Comparison of ENCODE assay signal across 15 mouse cellular contexts in genomic region chr12:82366754-82367153, GRCm38 (mm10).
"Had no signal": no experiment of that assay in that cellular context is flagged by ENCODE, and none has a peak within 500 bp of the region (broad histone marks: within the 10 kb centered on the region; RNA-seq: fewer than 3 reads in every experiment).

No protein-coding gene starts in this region.

- H3K27ac ChIP-seq: kidney, embryonic 15.5 days; limb, embryonic 12.5 days; liver, embryonic 13.5 days; macrophage; neural tube, embryonic 12.5 days; stomach, embryonic 15.5 days had no signal

- H3K4me3 ChIP-seq: kidney, embryonic 15.5 days; limb, embryonic 12.5 days; liver, embryonic 13.5 days; neural tube, embryonic 12.5 days; stomach, embryonic 15.5 days had no signal

- H3K9me3 ChIP-seq: kidney, embryonic 15.5 days; limb, embryonic 12.5 days; liver, embryonic 13.5 days; neural tube, embryonic 12.5 days; stomach, embryonic 15.5 days had no signal

- DNase-seq: kidney, adult 2 months; kidney, postnatal 14 days; liver; liver, embryonic 13.5 days; liver, postnatal 0 days; midbrain, embryonic 14.5 days; retina, postnatal 1 day; right cerebral cortex, postnatal 4 days; spleen, adult 18-20 months; thymus, postnatal 4 days had no signal

- H3K36me3 ChIP-seq: liver, embryonic 13.5 days; neural tube, embryonic 12.5 days; stomach, embryonic 15.5 days had no signal

- ATAC-seq: liver, postnatal 0 days had no signal

- H3K9ac ChIP-seq: kidney, embryonic 15.5 days; limb, embryonic 12.5 days; liver, embryonic 13.5 days; liver, postnatal 0 days; neural tube, embryonic 12.5 days; stomach, embryonic 15.5 days had no signal

- H3K4me1 ChIP-seq: kidney, embryonic 15.5 days had no signal

- H3K4me2 ChIP-seq: kidney, embryonic 15.5 days; limb, embryonic 12.5 days; liver, embryonic 13.5 days; neural tube, embryonic 12.5 days; stomach, embryonic 15.5 days had no signal

- H3K27me3 ChIP-seq: kidney, embryonic 15.5 days; limb, embryonic 12.5 days; liver, embryonic 13.5 days; neural tube, embryonic 12.5 days; stomach, embryonic 15.5 days had no signal
